Mouse (Mus musculus) forebrain, embryonic 11.5 days (tissue): ENCODE data around the gene Prr7. TPM values are rescaled to one million over a fixed set of nuclear protein-coding genes. Genes with fewer than 3 reads are reported as not detected.

ENCODE experiments used
- ATAC-seq: fragments of 200-750 bp; cut with Nextera tagmentation; replicated peaks from 2 replicates; pipeline ENCODE4 v1.8.0; 2017; ENCODE audit warnings: moderate TSS enrichment; ENCODE audit not compliant: low FRiP score
- DNase-seq: peaks from one replicate; pipeline ENCODE4 v3.0.0-alpha.2; 2017; ENCODE audit warnings: low spot score
- H3K27ac ChIP-seq: fragments of 300-500 bp; sonication (generic); 2 replicates; pipeline ENCODE4 v1.5.1; 2014; ENCODE audit warnings: low read depth, low read length
- H3K27me3 ChIP-seq: fragments of 300-500 bp; sonication (generic); 2 replicates; pipeline ENCODE4 v1.6.1; 2014; ENCODE audit warnings: mild to moderate bottlenecking, low read length, mixed read lengths; ENCODE audit not compliant: control insufficient read depth, insufficient read depth
- H3K36me3 ChIP-seq: fragments of 300-500 bp; sonication (generic); 2 replicates; pipeline ENCODE4 v1.6.1; 2014; ENCODE audit warnings: mild to moderate bottlenecking, low read length, moderate library complexity, mixed read lengths; ENCODE audit not compliant: control insufficient read depth, insufficient read depth
- H3K4me1 ChIP-seq: fragments of 300-500 bp; sonication (generic); replicated peaks from 2 replicates; pipeline ENCODE4 v1.6.1; 2014; ENCODE audit warnings: low read length, mixed read lengths; ENCODE audit not compliant: control insufficient read depth, insufficient read depth
- H3K4me2 ChIP-seq: fragments of 300-500 bp; sonication (generic); 2 replicates; pipeline ENCODE4 v1.6.1; 2014; ENCODE audit warnings: low read depth, mild to moderate bottlenecking, low read length, moderate library complexity, mixed read lengths; ENCODE audit not compliant: severe bottlenecking
- H3K4me3 ChIP-seq: fragments of 300-500 bp; sonication (generic); 2 replicates; pipeline ENCODE4 v1.5.1; 2014; ENCODE audit warnings: low read depth, low read length
- H3K9ac ChIP-seq: fragments of 300-500 bp; sonication (generic); 2 replicates; pipeline ENCODE4 v1.6.1; 2014; ENCODE audit warnings: low read length
- H3K9me3 ChIP-seq: fragments of 300-500 bp; sonication (generic); 2 replicates; pipeline ENCODE4 v1.6.1; 2016; ENCODE audit warnings: low read length, mixed read lengths; ENCODE audit not compliant: control insufficient read depth
- WGBS: fragments of 180-500 bp; shearing (Covaris S2); extraction: QIAGEN DNeasy Blood & Tissue Kit; methylation state at CpG from one replicate; pipeline ENCODE4 v1.1.7; 2014; 5-methylcytosine and 5-hydroxymethylcytosine counted together
- polyA plus RNA-seq: library from polyadenylated mRNA; unstranded; fragments of >200 nt; fragmentation: Nextera tagmentation; extraction: Ambion mirVana; gene quantifications from 2 replicates; pipeline ENCODE4 v1.2.1, GENCODE M21; 2014

Gene Prr7
- 2.3 and 3.9 TPM in 2 replicates for polyA plus RNA-seq

GRCm38 (mm10) chr13:55464027-55464884, at the start of gene Prr7:
Gene Prr7 (plus strand): TSS chr13:55464267.
- Histone ChIP-seq H3K4me1 (peaks cover 26% of the 10 kb centered on the region), H3K4me2 (peak within 1 kb of the TSS; percentile 94), H3K36me3 (no peaks in the 10 kb centered on the region; the same call in 1 of the 2 replicates), H3K4me3 (peak within 1 kb of the TSS; percentile 66), H3K27me3 (no peaks in the 10 kb centered on the region), H3K9me3 (no peaks in the 10 kb centered on the region), H3K27ac (peak within 1 kb of the TSS; percentile 97), H3K9ac (peak within 1 kb of the TSS; percentile 90)
- DNase-seq (peak; percentile 93), ATAC-seq (peak; percentile 84)
- under 1% methylated on average over 71 of the region's 84 CpGs for WGBS

- 0 out of 2 replicates have a peak, but pooled peaks have one; percentile 24 for ATAC-seq
- Histone ChIP-seq H3K4me3 (peak within 1 kb of the TSS; percentile 32), H3K27me3 (peaks cover 25% of the 10 kb centered on the region), H3K27ac (no peak within 1 kb of the TSS), H3K4me2 (peak within 1 kb of the TSS; percentile 55), H3K4me1 (peaks cover 4% of the 10 kb centered on the region; the same call in 1 of the 2 replicates), H3K36me3 (no peaks in the 10 kb centered on the region), H3K9me3 (no peaks in the 10 kb centered on the region), H3K9ac (peak within 1 kb of the TSS; percentile 52; the same call in 1 of the 2 replicates)
- DNase-seq, result peak; percentile 78
- WGBS, result 9% methylated on average over 41 of the region's 41 CpGs
Observed at GRCm38 (mm10) chr13:55414743-55415380, 49.2 kb upstream of the Prr7 start, which contains the start of gene Pfn3. Gene Pfn3 (minus strand): TSS chr13:55415232.

DNA sequence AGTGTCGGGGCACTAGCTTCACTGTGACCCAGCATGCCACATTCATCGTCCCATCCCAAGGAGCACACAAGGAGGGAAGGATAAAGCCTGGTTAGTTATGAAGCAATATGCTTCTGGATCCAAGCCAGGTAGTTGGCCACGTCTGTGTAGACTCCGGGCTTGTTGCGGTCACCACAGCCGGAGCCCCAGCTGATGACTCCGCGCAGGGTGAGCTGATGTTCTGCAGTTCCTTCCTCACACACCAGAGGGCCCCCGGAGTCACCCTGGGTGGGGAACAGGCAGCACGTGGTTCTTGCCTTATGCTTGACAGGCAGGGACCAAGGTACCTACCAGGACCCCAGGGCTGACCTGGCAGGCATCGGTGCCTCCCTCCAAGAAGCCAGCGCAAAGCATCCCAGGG, 46.1 kb upstream of the Prr7 start:
- WGBS, result 14% methylated on average over 12 of the region's 12 CpGs
- H3K4me3 ChIP-seq, result no peak overlapping the region
- H3K27ac ChIP-seq, result no peak overlapping the region
- no peaks in the 10 kb centered on the region for H3K36me3 ChIP-seq
- H3K9me3 ChIP-seq, result no peaks in the 10 kb centered on the region
- peak; percentile 76 for ATAC-seq
- H3K4me1 ChIP-seq, result peaks cover 4% of the 10 kb centered on the region
- peak; percentile 90 for DNase-seq
- peaks cover 49% of the 10 kb centered on the region for H3K27me3 ChIP-seq
- H3K4me2 ChIP-seq, result no peak overlapping the region
- no peak overlapping the region for H3K9ac ChIP-seq

DNA sequence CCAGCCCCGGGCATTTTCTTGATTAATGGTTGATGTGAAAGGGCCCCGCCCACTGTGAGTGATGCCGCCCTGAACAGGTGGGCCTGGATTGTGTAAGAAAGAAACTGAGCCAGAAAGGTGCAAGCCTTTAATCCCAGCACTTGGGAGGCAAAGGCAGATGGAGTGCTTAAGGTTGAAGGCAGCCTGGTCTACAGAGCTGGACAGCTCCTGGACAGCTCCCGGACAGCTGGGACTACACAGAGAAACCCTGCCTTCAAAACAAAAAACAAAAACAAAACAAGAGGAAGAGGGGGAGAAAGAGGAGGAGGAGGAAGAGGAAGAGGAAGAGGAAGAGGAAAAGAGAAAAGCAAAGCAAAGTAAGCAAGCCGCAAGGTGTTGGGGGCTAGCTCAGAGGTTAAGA, 44.9 kb upstream of the Prr7 start:
- H3K4me3 ChIP-seq, result no peak overlapping the region
- H3K9ac ChIP-seq, result no peak overlapping the region
- H3K27me3 ChIP-seq, result peaks cover 46% of the 10 kb centered on the region
- WGBS, result 81% methylated on average over 5 of the region's 5 CpGs
- no peaks in the 10 kb centered on the region for H3K36me3 ChIP-seq
- DNase-seq (no peak), ATAC-seq (no peak)
- H3K4me2 ChIP-seq, result no peak overlapping the region
- no peak overlapping the region for H3K27ac ChIP-seq
- H3K9me3 ChIP-seq, result no peaks in the 10 kb centered on the region
- peaks cover 4% of the 10 kb centered on the region for H3K4me1 ChIP-seq

- Histone ChIP-seq H3K27me3 (peaks cover 38% of the 10 kb centered on the region), H3K36me3 (no peaks in the 10 kb centered on the region), H3K4me2 (no peak overlapping the region), H3K4me3 (no peak overlapping the region), H3K9me3 (no peaks in the 10 kb centered on the region), H3K4me1 (no peaks in the 10 kb centered on the region; the same call in 1 of the 2 replicates), H3K9ac (no peak overlapping the region), H3K27ac (no peak overlapping the region)
- ATAC-seq, result no peak
- no peak for DNase-seq
- 31% methylated on average over 51 of the region's 51 CpGs for WGBS
Observed at GRCm38 (mm10) chr13:55420018-55420932, 43.8 kb upstream of the Prr7 start.

- DNase-seq (peak; percentile 80), ATAC-seq (no peak)
- no peak overlapping the region for H3K27ac ChIP-seq
- H3K4me2 ChIP-seq, result peak overlapping the region; percentile 32; the same call in 1 of the 2 replicates
- peak overlapping the region; percentile 14 for H3K9ac ChIP-seq
- no peaks in the 10 kb centered on the region for H3K9me3 ChIP-seq
- peak overlapping the region; percentile 8; the same call in 1 of the 2 replicates for H3K4me3 ChIP-seq
- H3K36me3 ChIP-seq, result no peaks in the 10 kb centered on the region
- 18% methylated on average over 35 of the region's 35 CpGs for WGBS
- peaks cover 38% of the 10 kb centered on the region for H3K27me3 ChIP-seq
- no peaks in the 10 kb centered on the region; the same call in 1 of the 2 replicates for H3K4me1 ChIP-seq
Observed at GRCm38 (mm10) chr13:55420933-55421800, 42.9 kb upstream of the Prr7 start.

DNA sequence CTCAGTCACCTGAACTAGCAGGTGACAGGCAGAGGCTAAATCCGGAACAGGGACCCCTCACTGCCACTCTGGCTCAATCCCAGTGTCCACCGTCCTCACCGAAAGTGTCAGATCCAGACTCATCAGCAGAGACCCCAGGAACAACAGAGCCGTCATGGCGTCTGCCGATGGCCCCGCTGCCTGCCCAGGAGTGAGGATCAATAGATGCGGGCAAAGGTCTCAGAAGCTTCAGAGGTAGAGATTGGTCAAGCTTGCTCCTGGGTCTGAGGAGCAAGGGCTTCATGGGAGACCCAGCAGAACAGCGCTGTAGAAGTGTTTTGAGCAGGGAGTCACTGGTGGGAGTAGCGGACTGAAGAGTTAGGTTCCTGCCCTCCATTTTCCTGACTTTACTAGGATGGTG, 37.5 kb upstream of the Prr7 start, which contains the start of gene F12:
TSS of gene F12 (minus strand) at position 181 of the 400 bp plus-strand sequence.
- H3K9ac ChIP-seq, result no peak within 1 kb of the TSS
- ATAC-seq (no peak), DNase-seq (no peak)
- H3K4me3 ChIP-seq, result no peak within 1 kb of the TSS
- no peaks in the 10 kb centered on the region for H3K36me3 ChIP-seq
- H3K4me2 ChIP-seq, result no peak within 1 kb of the TSS
- H3K27ac ChIP-seq, result no peak within 1 kb of the TSS
- H3K9me3 ChIP-seq, result no peaks in the 10 kb centered on the region
- no peaks in the 10 kb centered on the region for H3K4me1 ChIP-seq
- H3K27me3 ChIP-seq, result peaks cover 7% of the 10 kb centered on the region
- 89% methylated on average over 10 of the region's 10 CpGs for WGBS
